Mouse (Mus musculus) liver, embryonic 14.5 days (tissue): Measurements from ENCODE around the gene Ccl27b.
"Not testable (repeated sequence)": the region's sequence is repeated elsewhere in the genome, so short reads cannot be mapped to it uniquely, and the experiment has no call there.

Experiments
- CTCF ChIP-seq: IDR thresholded peaks from 2 replicates; pipeline ENCODE4 v1.5.1; 2016; ENCODE audit warnings: antibody characterized with exemption, low read depth, control low read depth
- EP300 ChIP-seq: IDR thresholded peaks from 2 replicates; pipeline ENCODE4 v1.6.1; 2016; ENCODE audit warnings: antibody characterized with exemption, low read depth

DNA sequence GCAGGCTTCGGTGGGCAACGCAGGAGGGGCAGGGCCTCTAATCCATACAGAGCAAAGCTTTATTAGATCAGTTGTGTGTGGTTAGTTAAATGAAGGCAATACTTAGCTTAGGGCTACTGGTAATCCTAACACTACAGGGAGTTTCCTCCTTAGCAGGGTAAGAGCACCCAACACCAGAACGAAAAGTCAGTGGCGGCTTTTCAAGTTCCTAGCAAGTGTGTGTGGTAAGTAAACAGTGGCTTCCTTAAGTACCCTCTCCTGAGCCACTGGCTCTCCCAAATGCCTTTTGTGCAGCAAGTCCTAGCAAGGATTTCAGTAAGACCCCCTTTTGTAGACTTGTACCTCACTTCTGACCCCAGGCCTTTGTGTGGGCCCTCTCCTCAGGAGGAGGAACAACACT, 20.4 kb downstream of the Ccl27b start:
- TF ChIP-seq CTCF, EP300: not testable (repeated sequence)
